Mouse (Mus musculus) spleen, postnatal 4 days (tissue): ENCODE results near the gene Hspg2.

Experiments
- DNase-seq, 2 experiments: peaks; one replicate each; pipeline ENCODE4 v3.0.0; 2022; ENCODE audit warnings: low spot score in 2 of 2

The Hspg2 gene

DNA sequence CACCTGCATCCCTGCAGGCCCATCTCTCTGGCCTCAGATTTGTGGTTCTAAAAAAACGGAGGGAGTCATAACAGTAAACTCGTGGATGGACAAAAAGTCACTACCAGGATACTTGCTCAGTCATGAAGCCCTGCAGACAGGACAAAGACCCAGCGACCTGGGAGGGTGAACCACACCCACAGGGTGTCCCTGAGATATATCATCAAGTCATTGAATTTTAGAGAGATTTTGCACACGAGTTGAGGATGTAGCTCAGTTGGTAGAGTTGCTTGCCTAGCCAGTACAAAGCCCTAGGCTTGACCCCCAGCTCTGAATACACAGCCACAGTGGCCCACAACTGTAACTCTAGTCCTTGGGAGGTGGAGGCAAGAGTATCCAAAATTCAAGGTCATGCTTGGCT, 7.4 kb upstream of the Hspg2 start:
- DNase-seq = no peak

- no peak for DNase-seq
These were observed 6.4 kb upstream of the Hspg2 start for GRCm38 (mm10) chr4:137461981-137462690.

GRCm38 (mm10) chr4:137465125-137465787, 3.3 kb upstream of the Hspg2 start:
- no peak for DNase-seq

- no peak for DNase-seq
These were observed 1.6 kb upstream of the Hspg2 start for GRCm38 (mm10) chr4:137466991-137467390.

GRCm38 (mm10) chr4:137467525-137467924, 1.0 kb upstream of the Hspg2 start:
- no peak for DNase-seq

DNA sequence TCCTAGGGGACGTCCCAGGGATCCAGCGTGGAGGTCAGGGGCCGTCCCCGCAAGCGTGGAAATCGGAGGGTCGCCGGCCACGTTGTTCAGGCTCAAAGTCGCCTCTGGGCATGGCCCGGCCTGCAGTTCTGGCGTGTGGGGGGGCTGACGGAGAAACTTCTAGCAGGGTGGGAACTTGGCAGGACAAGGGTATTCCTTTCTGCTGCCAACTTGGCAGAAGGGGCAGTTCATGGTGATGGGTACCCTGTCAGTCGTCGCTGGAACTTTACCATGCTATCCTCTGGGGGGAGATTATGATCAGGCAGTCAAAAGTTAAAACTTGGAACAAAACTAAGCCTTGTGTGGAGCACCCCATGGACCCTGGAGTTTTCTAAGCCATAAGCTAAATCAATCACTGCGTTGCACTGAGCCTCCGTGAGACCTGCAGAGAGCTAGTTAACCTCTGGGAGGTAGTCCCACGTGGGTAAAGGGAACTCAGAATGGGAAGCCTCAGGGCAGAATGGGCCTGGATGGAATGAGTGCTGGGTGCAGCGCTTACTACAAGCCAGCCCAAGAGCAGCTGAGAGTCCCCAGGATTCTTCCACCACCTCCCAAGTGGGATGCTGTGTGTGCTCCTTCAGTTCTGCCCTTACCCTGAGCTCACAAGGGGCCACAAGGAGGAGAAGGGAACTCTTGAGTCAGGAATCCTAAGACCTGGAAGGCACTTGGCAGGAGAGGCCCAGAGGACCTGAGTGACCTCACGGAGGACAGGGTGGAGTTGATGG, 694 bp downstream of the Hspg2 start:
- DNase-seq = no peak

- no peak for DNase-seq
These were observed 1.5 kb downstream of the Hspg2 start for GRCm38 (mm10) chr4:137469845-137470692.

DNA sequence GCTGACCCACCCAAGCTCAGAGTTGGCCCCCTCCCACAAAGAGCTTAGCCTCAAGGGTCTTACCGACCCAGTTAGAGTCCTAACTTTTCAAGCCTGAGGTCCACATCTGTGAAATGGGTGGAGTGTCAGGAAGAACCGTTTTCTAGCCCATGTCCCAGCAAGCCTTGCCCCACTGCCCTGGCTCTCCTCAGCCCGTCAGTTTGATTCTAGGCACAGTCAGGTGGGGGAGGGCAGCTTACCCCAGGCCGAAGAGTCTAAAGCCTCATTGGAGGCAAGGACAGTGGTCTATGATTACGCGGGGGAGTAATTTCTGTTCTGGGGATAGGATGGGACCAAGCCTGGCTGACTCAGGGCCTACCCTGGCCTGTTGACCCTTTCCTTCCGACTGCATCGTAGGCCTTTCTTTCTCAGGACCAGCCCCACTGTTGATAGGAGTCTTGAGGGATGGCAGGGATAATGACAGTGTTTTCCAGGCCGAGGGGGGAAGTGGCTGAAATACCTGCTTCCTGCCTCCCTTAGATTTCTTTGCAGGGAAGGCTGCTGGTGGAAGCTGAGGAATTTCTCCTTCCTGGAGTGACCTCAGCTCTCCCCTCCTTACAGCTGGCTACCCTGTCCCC, 2.2 kb downstream of the Hspg2 start:
- no peak for DNase-seq

DNA sequence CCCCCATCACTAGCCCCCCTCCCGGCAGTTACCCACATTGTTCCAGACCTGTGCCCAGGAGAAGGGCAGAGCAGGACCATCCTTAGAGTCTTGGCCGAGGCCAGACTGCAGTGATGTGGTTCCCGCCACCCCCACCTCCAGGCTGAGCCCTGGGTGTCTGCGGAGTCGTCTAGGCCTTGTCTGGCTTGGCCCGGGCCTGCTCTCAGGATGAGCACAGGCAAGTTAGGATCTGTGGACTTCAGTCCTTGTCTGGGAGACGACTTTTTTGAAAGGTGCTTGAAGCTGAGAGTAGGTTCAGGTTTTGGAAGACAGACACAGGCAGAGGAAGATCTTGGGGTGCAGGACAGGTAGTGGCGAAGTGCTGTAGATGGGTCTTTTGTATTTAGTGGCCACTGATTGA, 2.8 kb downstream of the Hspg2 start:
- no peak for DNase-seq

DNA sequence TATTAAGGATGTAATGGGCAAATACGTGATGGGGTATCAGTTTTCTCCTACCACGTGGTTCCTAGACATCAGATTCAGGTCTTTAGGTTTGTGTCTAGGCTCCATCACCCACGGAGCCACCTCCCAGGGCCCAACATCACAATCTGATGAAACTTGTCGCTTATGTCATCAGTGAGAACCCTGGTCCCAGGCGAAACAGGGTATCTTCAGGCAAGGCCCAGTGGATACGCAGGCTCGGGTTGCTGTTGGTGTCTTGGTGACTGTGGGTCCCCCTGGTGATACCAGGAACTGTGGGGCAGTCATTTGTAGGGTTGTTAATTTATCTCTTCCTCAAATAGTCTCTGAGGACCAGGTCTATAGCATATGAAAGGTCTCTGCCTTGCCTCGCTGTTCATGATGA, 4.7 kb downstream of the Hspg2 start:
- no peak for DNase-seq

GRCm38 (mm10) chr4:137473701-137474388, 5.3 kb downstream of the Hspg2 start:
- DNase-seq = no peak

DNA sequence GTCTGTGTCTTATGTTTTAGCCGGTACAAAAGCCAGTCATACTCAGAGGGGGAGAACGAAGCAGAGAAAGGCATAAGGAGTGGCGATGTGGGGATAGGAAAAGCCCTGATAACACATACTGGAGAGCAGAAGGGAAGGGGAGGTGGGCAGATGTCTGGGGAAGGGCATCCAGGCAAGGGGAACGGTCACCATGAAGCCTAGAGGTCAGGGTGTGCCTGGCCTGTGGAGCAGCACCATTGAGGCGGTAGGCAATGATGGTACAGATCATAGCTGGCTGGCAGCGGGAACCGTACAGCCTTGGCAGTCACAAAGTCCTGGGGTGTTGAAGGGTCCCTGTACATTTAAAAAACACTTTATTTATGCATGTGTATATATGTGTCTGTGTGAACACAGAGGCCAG, 6.1 kb downstream of the Hspg2 start:
- DNase-seq = no peak

- no peak for DNase-seq
These were observed 6.9 kb downstream of the Hspg2 start for GRCm38 (mm10) chr4:137475271-137476050.

DNA sequence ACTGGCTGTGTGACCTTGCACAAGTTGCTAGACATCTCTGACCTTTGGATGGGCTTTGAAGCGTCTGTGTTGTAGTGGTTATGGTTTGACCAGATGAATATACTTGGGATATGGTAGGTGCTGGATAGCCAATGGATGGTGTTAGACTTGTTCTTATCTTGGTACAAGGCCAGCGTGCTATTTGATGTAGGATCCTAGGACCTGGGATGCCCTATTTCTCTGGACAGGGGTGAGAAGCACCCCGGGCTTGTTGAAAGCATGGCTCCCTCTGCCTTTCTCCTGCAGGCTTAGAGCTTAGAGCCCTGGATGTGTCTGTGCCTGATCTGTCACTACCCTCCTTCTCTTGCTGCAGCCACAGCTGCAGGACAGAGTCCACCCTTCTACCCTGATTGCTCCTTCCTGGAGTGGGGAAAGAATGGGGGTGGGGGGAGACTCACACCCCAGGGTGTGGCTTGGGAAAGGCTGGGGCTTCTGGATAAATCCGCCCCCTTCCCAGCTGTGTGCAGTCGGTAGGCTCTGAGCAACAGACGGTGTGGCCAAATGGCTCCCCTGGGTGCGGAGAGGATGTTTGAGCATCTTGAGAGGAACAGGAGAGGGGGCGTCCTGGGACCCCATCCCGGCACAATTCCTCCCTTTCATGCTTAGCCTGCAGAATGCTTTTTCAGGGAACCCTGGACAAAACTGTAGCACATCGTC, 7.6 kb downstream of the Hspg2 start:
- no peak for DNase-seq

- no peak for DNase-seq
These were observed 8.2 kb downstream of the Hspg2 start for GRCm38 (mm10) chr4:137476761-137477237.

DNA sequence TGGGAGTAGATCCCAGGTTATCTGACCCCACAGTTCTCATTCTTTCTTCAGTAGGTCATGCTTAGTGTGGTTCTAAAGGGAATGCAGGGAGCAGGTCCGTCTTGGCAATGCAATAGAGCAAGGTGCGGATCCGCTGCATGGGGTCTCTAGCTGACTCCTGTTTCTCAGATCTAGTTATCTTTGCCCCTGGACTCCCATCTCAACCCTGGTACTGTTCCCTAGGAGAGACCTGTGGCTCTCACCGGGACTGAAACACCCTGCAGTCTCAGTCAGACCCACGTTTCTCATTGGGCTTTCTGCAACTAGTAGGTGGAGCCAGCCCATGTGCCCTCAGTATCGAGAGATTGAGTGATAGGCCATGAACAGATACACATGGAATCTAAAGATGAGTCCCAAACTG, 9.0 kb downstream of the Hspg2 start:
- DNase-seq = no peak

DNA sequence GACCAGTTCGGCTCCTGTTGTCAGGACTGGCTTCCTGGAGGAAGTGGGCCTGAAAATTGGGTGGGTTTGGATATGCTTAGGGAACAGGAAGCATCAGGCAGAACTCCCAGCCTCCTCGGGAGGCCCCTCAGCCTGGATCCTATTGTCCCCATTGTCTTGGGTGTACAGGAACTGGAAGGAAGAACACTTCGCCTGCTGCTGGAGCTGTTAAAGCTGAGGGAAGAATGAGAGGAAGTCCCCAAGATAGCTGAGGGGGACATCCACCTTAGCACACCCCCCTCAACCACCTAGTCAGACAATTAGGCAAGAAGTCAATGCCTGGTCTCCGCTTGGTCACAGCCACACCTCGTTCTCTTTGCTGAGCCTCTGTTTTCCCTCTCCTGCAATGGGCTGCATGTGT, 9.7 kb downstream of the Hspg2 start:
- no peak for DNase-seq

- DNase-seq = no peak
These were observed 11.2 kb downstream of the Hspg2 start for GRCm38 (mm10) chr4:137479757-137480156.
